Mouse (Mus musculus) left cerebral cortex, adult 9 months (tissue): ENCODE measurements at regions not wholly inside any gene's neighbourhood (a gene's known extent, or its start where the extent isn't known, plus 50 kb on each side); places are given as distances from the start of the nearest gene placed in this dataset.

Source experiments
- DNase-seq, 2 experiments: peaks; one replicate each; pipeline ENCODE4 v3.0.0; 2022; ENCODE audit warnings: low spot score in 2 of 2

GRCm38 (mm10) chr14:118422351-118423001, 155.7 kb downstream of the Gm9376 start:
- peak in 1 of 2 experiments; percentile 4 for DNase-seq

- DNase-seq = no peak
These were observed 156.5 kb downstream of the Gm9376 start for GRCm38 (mm10) chr14:118423269-118423668.

GRCm38 (mm10) chr14:118426562-118426961, 159.8 kb downstream of the Gm9376 start:
- no peak for DNase-seq

- DNase-seq = no peak
These were observed 163.5 kb downstream of the Gm9376 start for GRCm38 (mm10) chr14:118430286-118430685.

- no peak for DNase-seq
These were observed 164.0 kb downstream of the Gm9376 start for GRCm38 (mm10) chr14:118430740-118431139.

- no peak for DNase-seq
These were observed 164.6 kb downstream of the Gm9376 start for GRCm38 (mm10) chr14:118431241-118431882.
